Mouse (Mus musculus): ENCODE measurements at regions not wholly inside any gene's neighbourhood (a gene's known extent, or its start where the extent isn't known, plus 50 kb on each side); places are given as distances from the start of the nearest gene placed in this dataset.

DNA sequence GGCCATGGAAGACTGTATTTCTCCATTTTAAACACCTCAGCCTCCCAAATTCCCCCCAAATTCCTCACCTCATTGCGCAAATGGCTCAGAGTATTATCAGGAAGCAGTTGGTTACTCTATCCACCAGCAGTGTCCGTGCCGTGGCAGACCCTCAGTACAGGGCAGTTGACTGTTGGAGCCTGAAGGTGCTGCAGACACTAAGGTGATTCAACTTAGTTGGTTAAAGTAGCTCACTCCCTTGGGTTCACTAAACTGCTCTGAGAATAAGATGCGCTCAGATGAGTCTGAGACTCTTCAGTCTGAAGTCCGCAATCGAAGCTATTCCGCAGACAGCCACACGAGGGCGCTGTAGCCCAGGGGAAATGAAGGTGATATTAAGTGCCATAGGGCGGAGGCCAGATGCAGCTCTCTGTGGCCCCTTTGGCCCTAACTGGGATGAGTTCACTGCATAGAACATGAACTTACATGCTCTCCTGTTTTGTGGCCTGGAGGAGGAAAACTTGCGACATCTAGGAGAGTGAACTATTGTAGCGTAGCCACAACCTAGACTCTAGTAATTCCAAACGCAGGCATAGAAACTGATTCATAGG, 62.9 kb downstream of the Amer3 start:
- WGBS = 33% methylated on average over 13 of the region's 13 CpGs
- no peak overlapping the region for H3K27ac ChIP-seq (ENCODE audit: low read length)
- no peaks in the 10 kb centered on the region for H3K9me3 ChIP-seq (ENCODE audit: control insufficient read depth, low read length)
- H3K27me3 ChIP-seq (replicated peaks; ENCODE audit: control insufficient read depth, insufficient read depth, low read length) = no peaks in the 10 kb centered on the region
- no peak for ATAC-seq
- H3K36me3 ChIP-seq (ENCODE audit: control insufficient read depth, insufficient read depth, low read length) = no peaks in the 10 kb centered on the region
- H3K4me2 ChIP-seq (ENCODE audit: low read depth, low read length) = no peak overlapping the region
- no peak overlapping the region for H3K9ac ChIP-seq (ENCODE audit: low read depth, low read length)
- H3K4me1 ChIP-seq (ENCODE audit: control insufficient read depth, insufficient read depth, low read length) = no peaks in the 10 kb centered on the region
- H3K4me3 ChIP-seq (ENCODE audit: low read length) = no peak overlapping the region

DNA sequence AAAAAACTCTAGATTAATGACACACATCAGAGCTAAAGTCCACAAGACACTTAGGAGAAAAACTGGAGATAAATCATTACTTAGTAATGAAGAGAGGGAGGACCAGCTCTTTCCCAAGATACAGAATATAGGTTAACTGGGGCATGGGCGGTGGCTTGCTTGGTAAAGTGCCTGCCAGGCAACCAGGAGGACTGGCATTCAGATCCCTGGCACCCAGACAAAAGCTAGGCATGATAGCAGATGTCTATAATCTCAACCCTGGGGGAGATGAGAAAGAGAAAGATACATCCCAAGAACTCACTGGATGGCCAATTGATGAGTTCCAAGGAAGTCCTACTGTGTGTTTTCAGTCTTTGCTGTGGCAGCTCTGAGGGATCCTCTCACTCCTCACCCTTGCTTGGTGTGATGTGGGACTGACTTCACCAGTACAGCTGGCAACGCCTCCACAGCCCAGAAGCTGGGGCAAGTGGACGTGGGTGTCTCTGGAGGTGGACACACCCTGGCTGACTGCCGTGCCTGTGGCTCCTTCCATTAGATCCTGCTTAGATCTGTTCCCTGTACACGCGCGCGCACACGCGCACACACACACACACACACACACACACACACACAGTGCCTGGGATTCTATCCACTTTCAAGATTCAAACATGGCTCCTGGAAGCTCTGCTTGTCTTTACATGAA, 74.6 kb downstream of the Amer3 start:
- Histone ChIP-seq H3K9ac (ENCODE audit: low read depth, low read length) (no peak overlapping the region), H3K4me3 (ENCODE audit: low read length) (no peak overlapping the region), H3K27ac (ENCODE audit: low read length) (no peak overlapping the region), H3K4me2 (ENCODE audit: low read depth, low read length) (no peak overlapping the region), H3K4me1 (ENCODE audit: control insufficient read depth, insufficient read depth, low read length) (no peaks in the 10 kb centered on the region), H3K9me3 (ENCODE audit: control insufficient read depth, low read length) (no peaks in the 10 kb centered on the region), H3K27me3 (replicated peaks; ENCODE audit: control insufficient read depth, insufficient read depth, low read length) (no peaks in the 10 kb centered on the region), H3K36me3 (ENCODE audit: control insufficient read depth, insufficient read depth, low read length) (no peaks in the 10 kb centered on the region)
- ATAC-seq = no peak
- WGBS = 84% methylated on average over 10 of the region's 10 CpGs

DNA sequence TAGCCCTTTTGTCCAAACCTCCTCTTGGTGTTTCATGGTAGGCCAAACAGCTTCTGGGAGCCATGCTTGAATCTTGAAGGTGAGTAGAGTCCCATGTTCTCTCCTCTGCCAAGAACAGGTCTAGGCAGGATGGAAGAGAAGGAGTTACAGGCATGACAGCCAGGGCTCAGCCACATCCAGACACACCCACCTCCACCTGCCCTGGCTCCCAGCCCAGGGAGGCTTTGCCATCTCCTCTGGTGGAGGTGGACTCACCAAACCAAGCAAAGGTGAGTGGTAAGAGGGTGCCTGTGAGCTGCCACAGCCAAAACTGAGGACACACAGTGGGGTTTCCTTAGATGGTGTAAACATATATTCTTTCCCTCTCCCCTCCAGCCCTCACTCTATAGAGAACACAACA, 78.0 kb downstream of the Amer3 start:
- Histone ChIP-seq H3K27me3 (replicated peaks; ENCODE audit: control insufficient read depth, insufficient read depth, low read length) (no peaks in the 10 kb centered on the region), H3K9ac (ENCODE audit: low read depth, low read length) (no peak overlapping the region), H3K36me3 (ENCODE audit: control insufficient read depth, insufficient read depth, low read length) (no peaks in the 10 kb centered on the region), H3K4me2 (ENCODE audit: low read depth, low read length) (no peak overlapping the region), H3K4me1 (ENCODE audit: control insufficient read depth, insufficient read depth, low read length) (no peaks in the 10 kb centered on the region), H3K27ac (ENCODE audit: low read length) (no peak overlapping the region), H3K4me3 (ENCODE audit: low read length) (no peak overlapping the region), H3K9me3 (ENCODE audit: control insufficient read depth, low read length) (no peaks in the 10 kb centered on the region)
- ATAC-seq = no peak

DNA sequence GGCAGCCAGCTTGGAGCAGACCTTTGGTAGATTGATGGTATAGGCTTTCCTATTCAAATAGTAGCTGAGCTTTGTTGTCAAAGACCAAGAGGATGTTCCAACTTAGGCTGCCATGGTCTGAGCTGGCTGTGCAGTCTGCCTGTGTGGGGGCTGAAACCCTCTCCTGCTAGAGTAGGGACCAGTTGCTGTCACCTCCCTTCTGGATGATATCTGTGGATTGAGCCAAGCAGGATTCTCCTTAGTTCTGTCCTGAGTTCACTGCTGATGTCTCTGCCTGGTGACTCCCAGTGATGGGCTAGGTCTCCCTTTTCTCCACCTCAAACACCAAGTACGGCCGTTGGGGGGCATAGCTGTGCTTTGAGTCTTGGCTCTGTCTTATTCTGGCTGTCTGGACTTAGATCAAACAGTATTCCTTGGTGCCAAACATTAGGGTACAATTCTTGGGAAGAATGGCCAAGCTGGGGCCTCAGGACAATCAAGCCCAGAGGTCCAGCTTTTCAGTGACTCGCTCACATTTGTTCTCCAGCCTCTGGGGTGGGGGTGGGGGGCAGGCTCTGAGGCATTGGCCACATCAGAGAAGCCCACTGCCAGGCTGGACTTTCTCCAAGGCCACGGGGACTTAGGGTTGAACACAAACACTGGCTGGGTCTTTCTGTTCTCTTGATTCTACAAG, 84.6 kb downstream of the Amer3 start:
- H3K36me3 ChIP-seq (ENCODE audit: control insufficient read depth, insufficient read depth, low read length) = no peaks in the 10 kb centered on the region
- 70% methylated on average over 4 of the region's 4 CpGs for WGBS
- no peak for ATAC-seq

DNA sequence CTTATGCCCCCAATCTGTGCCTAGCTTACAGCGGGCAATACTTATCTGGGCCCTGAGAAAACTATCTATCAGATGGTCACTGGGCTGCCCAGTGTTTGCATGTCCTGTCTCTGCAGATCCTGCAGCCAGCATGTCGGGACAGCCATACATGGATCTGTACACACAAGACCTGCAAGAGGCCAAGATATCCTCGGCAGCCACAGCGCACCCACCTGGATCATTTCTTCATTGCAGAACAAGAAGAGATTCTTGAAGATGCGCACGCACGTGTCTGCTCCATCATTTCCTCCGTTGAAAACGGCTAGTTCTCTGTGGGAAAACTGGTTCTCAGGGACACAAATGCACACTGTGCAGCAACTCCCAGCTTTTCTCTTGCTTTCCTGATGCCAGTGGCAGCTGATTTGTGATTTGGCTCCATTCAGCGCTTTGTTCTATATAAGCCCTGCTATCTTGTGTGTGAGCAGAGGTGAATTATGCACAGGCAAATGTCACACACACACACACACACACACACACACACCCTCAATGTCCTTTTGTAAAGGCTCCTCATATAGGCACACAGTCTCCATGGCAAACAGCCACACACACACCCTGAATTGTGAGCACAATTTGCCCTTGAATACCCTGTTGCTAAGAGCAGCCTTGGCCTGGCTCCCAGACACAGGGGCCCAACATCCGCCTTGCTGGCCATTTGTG, 85.5 kb downstream of the Amer3 start:
- H3K4me3 ChIP-seq (ENCODE audit: low read length) = no peak overlapping the region
- H3K36me3 ChIP-seq (ENCODE audit: control insufficient read depth, insufficient read depth, low read length) = no peaks in the 10 kb centered on the region
- no peak overlapping the region for H3K4me2 ChIP-seq (ENCODE audit: low read depth, low read length)
- H3K9ac ChIP-seq (ENCODE audit: low read depth, low read length) = no peak overlapping the region
- 72% methylated on average over 11 of the region's 11 CpGs for WGBS
- H3K4me1 ChIP-seq (ENCODE audit: control insufficient read depth, insufficient read depth, low read length) = no peaks in the 10 kb centered on the region
- H3K27me3 ChIP-seq (replicated peaks; ENCODE audit: control insufficient read depth, insufficient read depth, low read length) = no peaks in the 10 kb centered on the region
- no peak for ATAC-seq
- H3K9me3 ChIP-seq (ENCODE audit: control insufficient read depth, low read length) = no peaks in the 10 kb centered on the region
- no peak overlapping the region for H3K27ac ChIP-seq (ENCODE audit: low read length)

More for the DNA sequence above, 84.6 kb downstream of the Amer3 start:
- Histone ChIP-seq H3K9me3 (ENCODE audit: control insufficient read depth, low read length) (no peaks in the 10 kb centered on the region), H3K4me3 (ENCODE audit: low read length) (no peak overlapping the region), H3K4me1 (ENCODE audit: control insufficient read depth, insufficient read depth, low read length) (no peaks in the 10 kb centered on the region), H3K9ac (ENCODE audit: low read depth, low read length) (no peak overlapping the region), H3K27me3 (replicated peaks; ENCODE audit: control insufficient read depth, insufficient read depth, low read length) (no peaks in the 10 kb centered on the region), H3K4me2 (ENCODE audit: low read depth, low read length) (no peak overlapping the region), H3K27ac (ENCODE audit: low read length) (no peak overlapping the region)

DNA sequence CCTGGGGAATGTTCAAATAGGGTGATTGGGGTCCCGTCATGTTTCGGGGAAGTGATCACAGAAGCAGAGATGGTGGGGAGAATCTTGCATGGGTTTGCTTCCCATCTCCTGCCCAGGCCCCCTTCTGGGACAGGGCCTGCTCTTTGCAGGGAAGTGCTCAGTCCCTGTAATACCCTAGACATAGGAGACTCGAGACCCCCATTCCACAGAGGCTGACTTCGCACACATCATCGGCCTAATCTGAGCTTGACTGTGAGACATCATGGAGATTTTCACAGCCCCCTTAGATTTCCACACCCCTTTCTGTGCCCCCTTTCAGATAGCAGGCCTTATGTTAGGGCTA, 86.0 kb downstream of the Amer3 start:
- Histone ChIP-seq H3K4me3 (ENCODE audit: low read length) (no peak overlapping the region), H3K4me2 (ENCODE audit: low read depth, low read length) (no peak overlapping the region), H3K27ac (ENCODE audit: low read length) (no peak overlapping the region), H3K4me1 (ENCODE audit: control insufficient read depth, insufficient read depth, low read length) (no peaks in the 10 kb centered on the region), H3K9ac (ENCODE audit: low read depth, low read length) (no peak overlapping the region), H3K9me3 (ENCODE audit: control insufficient read depth, low read length) (no peaks in the 10 kb centered on the region), H3K36me3 (ENCODE audit: control insufficient read depth, insufficient read depth, low read length) (no peaks in the 10 kb centered on the region), H3K27me3 (replicated peaks; ENCODE audit: control insufficient read depth, insufficient read depth, low read length) (no peaks in the 10 kb centered on the region)
- no peak for ATAC-seq
- 78% methylated on average over 5 of the region's 5 CpGs for WGBS

DNA sequence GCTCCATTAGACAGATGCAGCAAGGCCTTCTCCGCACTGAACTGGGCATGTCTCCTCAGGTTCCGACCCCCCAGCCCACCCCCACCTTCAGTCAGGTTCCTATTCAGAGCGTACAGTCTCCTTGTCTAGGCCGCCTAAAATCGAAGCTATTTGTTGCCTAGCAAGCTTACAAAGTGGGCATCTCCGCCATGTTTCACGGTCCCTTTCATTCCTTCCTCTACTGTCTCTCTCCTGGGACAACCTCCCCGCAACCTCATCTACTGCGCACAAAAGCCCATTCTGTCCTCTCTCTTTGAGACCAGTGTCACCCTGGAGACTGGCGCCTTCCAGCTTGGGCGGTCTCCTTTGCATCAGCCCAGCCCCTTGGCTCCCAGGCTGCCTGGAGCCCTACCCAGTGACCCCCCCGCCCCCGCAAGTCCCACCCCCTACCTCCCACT, 86.8 kb downstream of the Amer3 start:
- 73% methylated on average over 13 of the region's 13 CpGs for WGBS
- H3K4me3 ChIP-seq (ENCODE audit: low read length) = no peak overlapping the region
- H3K27ac ChIP-seq (ENCODE audit: low read length) = no peak overlapping the region
- ATAC-seq = no peak
- H3K27me3 ChIP-seq (replicated peaks; ENCODE audit: control insufficient read depth, insufficient read depth, low read length) = no peaks in the 10 kb centered on the region
- no peaks in the 10 kb centered on the region for H3K9me3 ChIP-seq (ENCODE audit: control insufficient read depth, low read length)
- no peak overlapping the region for H3K4me2 ChIP-seq (ENCODE audit: low read depth, low read length)
- H3K4me1 ChIP-seq (ENCODE audit: control insufficient read depth, insufficient read depth, low read length) = no peaks in the 10 kb centered on the region
- no peaks in the 10 kb centered on the region for H3K36me3 ChIP-seq (ENCODE audit: control insufficient read depth, insufficient read depth, low read length)
- no peak overlapping the region for H3K9ac ChIP-seq (ENCODE audit: low read depth, low read length)

- no peak overlapping the region for H3K4me2 ChIP-seq (ENCODE audit: low read depth, low read length)
- H3K4me3 ChIP-seq (ENCODE audit: low read length) = no peak overlapping the region
- 39% methylated on average over 12 of the region's 12 CpGs for WGBS
Measured at GRCm38 (mm10) chr1:34677105-34677741, 97.8 kb downstream of the Amer3 start.

More at GRCm38 (mm10) chr1:34677105-34677741, 97.8 kb downstream of the Amer3 start:
- Histone ChIP-seq H3K9ac (ENCODE audit: low read depth, low read length) (no peak overlapping the region), H3K27ac (ENCODE audit: low read length) (no peak overlapping the region), H3K4me1 (ENCODE audit: control insufficient read depth, insufficient read depth, low read length) (peaks cover 10% of the 10 kb centered on the region; the same call in 1 of the 2 replicates), H3K27me3 (replicated peaks; ENCODE audit: control insufficient read depth, insufficient read depth, low read length) (peaks cover 22% of the 10 kb centered on the region), H3K9me3 (ENCODE audit: control insufficient read depth, low read length) (no peaks in the 10 kb centered on the region), H3K36me3 (ENCODE audit: control insufficient read depth, insufficient read depth, low read length) (no peaks in the 10 kb centered on the region)
- ATAC-seq = 0 out of 2 replicates have a peak, but pooled peaks have one; percentile 6
